In the genomic region with DNA sequence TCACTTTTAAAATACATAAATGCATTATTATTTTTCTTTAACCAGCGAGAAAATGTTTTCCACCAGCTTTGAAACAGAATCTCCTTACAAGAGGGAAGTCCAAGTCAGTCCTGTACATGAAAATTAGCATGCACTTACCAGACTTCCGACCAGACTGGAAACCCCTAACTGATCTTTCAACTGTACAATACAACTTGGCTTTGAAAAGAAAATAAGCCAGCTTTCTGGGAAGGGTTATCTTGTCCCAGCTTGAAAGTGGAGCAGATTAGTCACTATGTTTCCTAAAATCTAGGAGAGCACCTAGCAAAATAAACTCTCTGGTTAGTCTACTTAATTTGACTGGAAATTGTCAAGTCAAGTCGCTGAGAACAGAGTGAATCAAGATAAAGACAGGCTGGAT, we compare ENCODE assay signal across 15 mouse cellular contexts.
"Had no signal": no experiment of that assay in that cellular context is flagged by ENCODE, and none has a peak within 500 bp of the region (broad histone marks: within the 10 kb centered on the region; RNA-seq: fewer than 3 reads in every experiment).

No protein-coding gene starts in this region.

- H3K9me3 ChIP-seq: limb, embryonic 10.5 days; liver, embryonic 15.5 days; midbrain, embryonic 13.5 days; neural tube, embryonic 12.5 days; stomach, embryonic 15.5 days had no signal

- H3K9ac ChIP-seq: liver, embryonic 15.5 days; midbrain, embryonic 13.5 days; neural tube, embryonic 12.5 days; stomach, embryonic 15.5 days had no signal

- H3K27me3 ChIP-seq: liver, embryonic 15.5 days; midbrain, embryonic 13.5 days; neural tube, embryonic 12.5 days; stomach, embryonic 15.5 days had no signal

- H3K36me3 ChIP-seq: limb, embryonic 10.5 days; liver, embryonic 15.5 days; midbrain, embryonic 13.5 days; neural tube, embryonic 12.5 days; stomach, embryonic 15.5 days had no signal

- H3K4me3 ChIP-seq: layer of hippocampus, adult 2 months; limb, embryonic 10.5 days; liver, embryonic 15.5 days; midbrain, embryonic 13.5 days; neural tube, embryonic 12.5 days; stomach, embryonic 15.5 days had no signal

- ATAC-seq: lung, postnatal 0 days; midbrain, embryonic 13.5 days had no signal

- DNase-seq: kidney, adult 9 months; kidney, postnatal 4 days; lung, adult 2 months; lung, postnatal 36 days; thymus, adult 2 months; thymus, postnatal 4 days had no signal

- H3K27ac ChIP-seq: kidney, postnatal 0 days; layer of hippocampus, adult 2 months; limb, embryonic 10.5 days; liver, embryonic 15.5 days; midbrain, embryonic 13.5 days; neural tube, embryonic 12.5 days; stomach, embryonic 15.5 days had no signal

- H3K4me2 ChIP-seq: liver, embryonic 11.5 days; liver, embryonic 15.5 days; midbrain, embryonic 13.5 days; neural tube, embryonic 12.5 days; stomach, embryonic 15.5 days had no signal

- H3K4me1 ChIP-seq: limb, embryonic 10.5 days; liver, embryonic 15.5 days; midbrain, embryonic 13.5 days; neural tube, embryonic 12.5 days; stomach, embryonic 15.5 days had no signal
